Mouse (Mus musculus): Measurements from ENCODE around the gene Rpl7l1. TPM values are rescaled to one million over a fixed set of nuclear protein-coding genes. Genes with fewer than 3 reads are reported as not detected.

The Rpl7l1 gene
- total RNA-seq, 2 experiments from 2014 or later: 46.5 to 52.7 TPM

Other genes with a start within 250 kb of the Rpl7l1 start
- gene Cul9, start 236.3 kb downstream of the Rpl7l1 start, total RNA-seq (2021): 10 to 100 TPM; 41.7 to 43.5 TPM
- gene Srf, start 226.5 kb downstream of the Rpl7l1 start, total RNA-seq (2021): 10 to 100 TPM; 39.9 to 44.9 TPM
- 10 to 100 TPM; 18.5 to 18.8 TPM for gene Ptk7, start 153.2 kb downstream of the Rpl7l1 start, total RNA-seq (2021)
- gene Klc4, start 136.7 kb downstream of the Rpl7l1 start, total RNA-seq (2021): 10 to 100 TPM; 14.7 to 15.0 TPM
- gene Mrpl2, start 136.4 kb downstream of the Rpl7l1 start, total RNA-seq (2021): 10 to 100 TPM; 44.6 to 50.5 TPM
- gene Cul7, start 132.3 kb downstream of the Rpl7l1 start, total RNA-seq (2021): 10 to 100 TPM; 39.3 to 46.5 TPM
- gene Rrp36, start 108.3 kb downstream of the Rpl7l1 start, total RNA-seq (2021): 10 to 100 TPM; 14.8 to 19.3 TPM
- 100 to 1,000 TPM; 124 to 130 TPM for gene Mea1, start 103.9 kb downstream of the Rpl7l1 start, total RNA-seq (2021)
- gene Klhdc3, start 101.8 kb downstream of the Rpl7l1 start, total RNA-seq (2021): 100 to 1,000 TPM; 175 to 180 TPM
- 10 to 100 TPM; 96.4 to 98.5 TPM for gene Ppp2r5d, start 77.6 kb downstream of the Rpl7l1 start, total RNA-seq (2021)
- gene Pex6, start 71.2 kb downstream of the Rpl7l1 start, total RNA-seq (2021): 10 to 100 TPM; 28.9 to 29.4 TPM
- gene Gnmt, start 53.5 kb downstream of the Rpl7l1 start, total RNA-seq (2021): under 1 TPM in 1 of 2 experiments, not detected in 1; 0.69 TPM
- 10 to 100 TPM; 50.9 to 53.7 TPM for gene Cnpy3, start 30.5 kb downstream of the Rpl7l1 start, total RNA-seq (2021)
- gene Ptcra, start 19.0 kb downstream of the Rpl7l1 start, total RNA-seq (2021): not detected
- 10 to 100 TPM; 13.4 to 14.5 TPM for gene 2310039H08Rik, start 10.0 kb downstream of the Rpl7l1 start, total RNA-seq (2021)
- gene Bicral, start 75.8 kb upstream of the Rpl7l1 start, total RNA-seq (2021): 10 to 100 TPM; 36.5 to 36.6 TPM
- 10 to 100 TPM; 29.9 to 37.5 TPM for gene Tbcc, start 108.0 kb upstream of the Rpl7l1 start, total RNA-seq (2021)
- not detected for gene Prph2, start 127.8 kb upstream of the Rpl7l1 start, total RNA-seq (2021)
- gene Ubr2, start 227.9 kb upstream of the Rpl7l1 start, total RNA-seq (2021): 10 to 100 TPM; 51.3 to 54.5 TPM